Mouse (Mus musculus): ENCODE measurements around the gene Terf2ip.

DNA sequence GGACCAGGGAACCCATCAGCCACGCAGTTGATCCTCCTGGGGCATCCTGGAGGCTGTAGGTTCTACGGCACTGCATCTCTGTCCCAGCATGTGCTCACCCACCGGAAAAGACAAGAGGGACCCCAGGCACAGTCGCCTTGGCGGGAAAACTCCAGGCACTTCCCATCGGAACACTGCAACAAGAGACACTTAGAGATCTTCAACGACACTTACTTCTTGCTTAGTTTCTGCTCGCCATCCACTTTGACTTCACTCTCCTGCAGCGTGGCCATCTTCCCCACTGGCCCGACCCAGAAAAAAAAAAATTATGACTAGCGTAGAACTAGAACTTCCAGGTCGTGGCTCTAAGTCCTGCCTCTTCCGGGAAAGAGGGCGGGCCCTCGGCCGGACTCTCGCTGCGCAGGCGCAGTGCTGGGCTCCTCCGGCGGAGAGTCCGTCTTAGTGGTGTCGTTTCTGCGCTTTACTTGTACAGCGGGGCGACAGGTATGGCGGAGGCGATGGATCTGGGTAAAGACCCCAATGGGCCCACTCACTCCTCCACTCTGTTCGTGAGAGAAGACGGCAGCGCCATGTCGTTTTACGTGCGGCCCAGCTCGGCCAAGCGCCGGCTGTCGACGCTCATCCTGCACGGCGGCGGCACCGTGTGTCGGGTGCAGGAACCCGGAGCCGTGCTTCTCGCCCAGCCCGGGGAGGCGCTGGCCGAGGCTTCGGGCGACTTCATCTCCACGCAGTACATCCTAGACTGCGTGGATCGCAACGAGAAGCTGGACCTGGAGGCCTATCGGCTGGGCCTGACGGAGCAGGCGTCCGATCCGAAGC, at the start of gene Terf2ip, which contains the start of gene Kars:
- TF ChIP-seq GATA1 (IDR thresholded peaks at IDR 0.05; ENCODE audit: borderline replicate concordance, low read length) (no peak), FLI1 (IDR thresholded peaks at IDR 0.05; ENCODE audit: low read length) (no peak)

All from megakaryocyte, embryonic 14.5 days (primary cell).